Mouse (Mus musculus) forebrain, embryonic 11.5 days (tissue): ENCODE data around the gene Prkcz. TPM values are rescaled to one million over a fixed set of nuclear protein-coding genes. Genes with fewer than 3 reads are reported as not detected.
A peak's percentile ranks its signal among the peaks of the same experiment; 100 is the strongest.

Source experiments
- ATAC-seq: fragments of 200-750 bp; cut with Nextera tagmentation; replicated peaks from 2 replicates; pipeline ENCODE4 v1.8.0; 2017; ENCODE audit warnings: moderate TSS enrichment; ENCODE audit not compliant: low FRiP score
- DNase-seq: peaks from one replicate; pipeline ENCODE4 v3.0.0-alpha.2; 2017; ENCODE audit warnings: low spot score
- H3K27ac ChIP-seq: fragments of 300-500 bp; sonication (generic); 2 replicates; pipeline ENCODE4 v1.5.1; 2014; ENCODE audit warnings: low read depth, low read length
- H3K27me3 ChIP-seq: fragments of 300-500 bp; sonication (generic); 2 replicates; pipeline ENCODE4 v1.6.1; 2014; ENCODE audit warnings: mild to moderate bottlenecking, low read length, mixed read lengths; ENCODE audit not compliant: control insufficient read depth, insufficient read depth
- H3K36me3 ChIP-seq: fragments of 300-500 bp; sonication (generic); 2 replicates; pipeline ENCODE4 v1.6.1; 2014; ENCODE audit warnings: mild to moderate bottlenecking, low read length, moderate library complexity, mixed read lengths; ENCODE audit not compliant: control insufficient read depth, insufficient read depth
- H3K4me1 ChIP-seq: fragments of 300-500 bp; sonication (generic); replicated peaks from 2 replicates; pipeline ENCODE4 v1.6.1; 2014; ENCODE audit warnings: low read length, mixed read lengths; ENCODE audit not compliant: control insufficient read depth, insufficient read depth
- H3K4me2 ChIP-seq: fragments of 300-500 bp; sonication (generic); 2 replicates; pipeline ENCODE4 v1.6.1; 2014; ENCODE audit warnings: low read depth, mild to moderate bottlenecking, low read length, moderate library complexity, mixed read lengths; ENCODE audit not compliant: severe bottlenecking
- H3K4me3 ChIP-seq: fragments of 300-500 bp; sonication (generic); 2 replicates; pipeline ENCODE4 v1.5.1; 2014; ENCODE audit warnings: low read depth, low read length
- H3K9ac ChIP-seq: fragments of 300-500 bp; sonication (generic); 2 replicates; pipeline ENCODE4 v1.6.1; 2014; ENCODE audit warnings: low read length
- H3K9me3 ChIP-seq: fragments of 300-500 bp; sonication (generic); 2 replicates; pipeline ENCODE4 v1.6.1; 2016; ENCODE audit warnings: low read length, mixed read lengths; ENCODE audit not compliant: control insufficient read depth
- WGBS: fragments of 180-500 bp; shearing (Covaris S2); extraction: QIAGEN DNeasy Blood & Tissue Kit; methylation state at CpG from one replicate; pipeline ENCODE4 v1.1.7; 2014; 5-methylcytosine and 5-hydroxymethylcytosine counted together
- polyA plus RNA-seq: library from polyadenylated mRNA; unstranded; fragments of >200 nt; fragmentation: Nextera tagmentation; extraction: Ambion mirVana; gene quantifications from 2 replicates; pipeline ENCODE4 v1.2.1, GENCODE M21; 2014

Gene Prkcz
- polyA plus RNA-seq, 1 experiment from 2014 or later: 20.8 TPM

DNA sequence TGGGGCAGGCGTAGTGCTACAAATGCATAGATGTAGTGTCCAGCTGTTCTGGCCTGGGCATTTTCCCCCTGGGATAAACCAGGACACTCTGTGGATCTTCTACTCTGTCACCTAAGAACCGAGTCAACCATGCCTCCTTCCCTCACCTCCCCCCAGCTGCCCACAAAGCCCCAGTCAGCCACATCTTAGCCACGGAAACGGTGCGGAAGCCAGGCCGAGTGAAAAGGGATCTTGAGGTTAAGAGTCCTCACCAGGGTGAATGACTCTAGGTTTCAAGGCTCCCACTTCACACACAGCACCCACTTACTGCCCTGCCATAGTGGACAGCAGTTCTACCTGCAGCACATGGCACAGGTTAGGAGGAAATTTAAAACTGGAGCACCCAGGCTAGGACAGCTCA lies 7.1 kb downstream of the Prkcz start:
- Histone ChIP-seq H3K9me3 (no peaks in the 10 kb centered on the region), H3K27me3 (no peaks in the 10 kb centered on the region), H3K36me3 (no peaks in the 10 kb centered on the region), H3K4me3 (no peak overlapping the region), H3K9ac (no peak overlapping the region), H3K4me1 (no peaks in the 10 kb centered on the region), H3K27ac (no peak overlapping the region), H3K4me2 (no peak overlapping the region)
- DNase-seq (no peak), ATAC-seq (no peak)
- 86% methylated on average over 6 of the region's 6 CpGs for WGBS

- WGBS: 94% methylated on average over 3 of the region's 3 CpGs
- ATAC-seq: no peak
- Histone ChIP-seq H3K9ac (no peak overlapping the region), H3K9me3 (no peaks in the 10 kb centered on the region), H3K36me3 (no peaks in the 10 kb centered on the region), H3K4me1 (no peaks in the 10 kb centered on the region), H3K27me3 (no peaks in the 10 kb centered on the region), H3K4me2 (no peak overlapping the region), H3K27ac (no peak overlapping the region), H3K4me3 (no peak overlapping the region)
- DNase-seq: no peak
Measured at GRCm38 (mm10) chr4:155352581-155352980, 8.6 kb downstream of the Prkcz start.

- DNase-seq: no peak
- 92% methylated on average over 12 of the region's 12 CpGs for WGBS
- ATAC-seq: no peak
- Histone ChIP-seq H3K9me3 (no peaks in the 10 kb centered on the region), H3K4me1 (peaks cover 11% of the 10 kb centered on the region), H3K4me2 (no peak overlapping the region), H3K9ac (no peak overlapping the region), H3K36me3 (no peaks in the 10 kb centered on the region), H3K27me3 (peaks cover 5% of the 10 kb centered on the region; the same call in 1 of the 2 replicates), H3K4me3 (no peak overlapping the region), H3K27ac (no peak overlapping the region)
Measured at GRCm38 (mm10) chr4:155346350-155346749, 14.8 kb downstream of the Prkcz start.

- WGBS: 4% methylated on average over 16 of the region's 16 CpGs
Measured at GRCm38 (mm10) chr4:155345608-155345953, 15.6 kb downstream of the Prkcz start.

GRCm38 (mm10) chr4:155344716-155345607 lies 16.2 kb downstream of the Prkcz start:
- peak overlapping the region; percentile 95 for H3K4me2 ChIP-seq
- no peaks in the 10 kb centered on the region for H3K36me3 ChIP-seq
- WGBS: 6% methylated on average over 47 of the region's 47 CpGs
- ATAC-seq (peak; percentile 78), DNase-seq (peak; percentile 67)
- H3K27me3 ChIP-seq: peaks cover 5% of the 10 kb centered on the region; the same call in 1 of the 2 replicates
- H3K9ac ChIP-seq: peak overlapping the region; percentile 73
- no peaks in the 10 kb centered on the region for H3K9me3 ChIP-seq
- peak overlapping the region; percentile 54 for H3K4me3 ChIP-seq
- H3K4me1 ChIP-seq: peaks cover 11% of the 10 kb centered on the region
- peak overlapping the region; percentile 57 for H3K27ac ChIP-seq

More at GRCm38 (mm10) chr4:155345608-155345953, 15.6 kb downstream of the Prkcz start:
- H3K36me3 ChIP-seq: no peaks in the 10 kb centered on the region
- H3K9ac ChIP-seq: peak overlapping the region; percentile 73
- peak overlapping the region; percentile 95 for H3K4me2 ChIP-seq
- DNase-seq (peak; percentile 80), ATAC-seq (peak; percentile 92)
- H3K4me1 ChIP-seq: peaks cover 11% of the 10 kb centered on the region
- peaks cover 5% of the 10 kb centered on the region; the same call in 1 of the 2 replicates for H3K27me3 ChIP-seq
- H3K4me3 ChIP-seq: peak overlapping the region; percentile 54
- no peaks in the 10 kb centered on the region for H3K9me3 ChIP-seq
- peak overlapping the region; percentile 57 for H3K27ac ChIP-seq

DNA sequence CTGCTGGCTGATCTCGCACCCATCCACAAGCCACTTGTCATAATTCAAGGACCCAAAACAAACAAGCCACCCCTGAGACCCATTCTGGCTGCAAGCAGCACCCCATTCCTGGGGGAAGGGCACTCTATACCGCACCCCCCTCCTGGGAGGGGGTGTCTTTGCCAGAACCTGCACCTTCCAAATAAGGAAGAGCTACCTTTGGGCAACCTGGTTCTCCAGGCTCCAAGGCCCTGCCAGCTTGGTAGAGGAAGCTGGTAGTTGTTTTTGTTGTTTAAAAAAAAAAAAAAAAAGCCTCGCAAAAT lies 16.9 kb downstream of the Prkcz start:
- H3K27ac ChIP-seq: no peak overlapping the region
- 44% methylated on average over 3 of the region's 3 CpGs for WGBS
- ATAC-seq (no peak), DNase-seq (no peak)
- H3K27me3 ChIP-seq: peaks cover 5% of the 10 kb centered on the region; the same call in 1 of the 2 replicates
- peak overlapping the region; percentile 73 for H3K9ac ChIP-seq
- no peaks in the 10 kb centered on the region for H3K36me3 ChIP-seq
- H3K4me2 ChIP-seq: peak overlapping the region; percentile 95
- peak overlapping the region; percentile 54 for H3K4me3 ChIP-seq
- H3K9me3 ChIP-seq: no peaks in the 10 kb centered on the region
- H3K4me1 ChIP-seq: peaks cover 11% of the 10 kb centered on the region

DNA sequence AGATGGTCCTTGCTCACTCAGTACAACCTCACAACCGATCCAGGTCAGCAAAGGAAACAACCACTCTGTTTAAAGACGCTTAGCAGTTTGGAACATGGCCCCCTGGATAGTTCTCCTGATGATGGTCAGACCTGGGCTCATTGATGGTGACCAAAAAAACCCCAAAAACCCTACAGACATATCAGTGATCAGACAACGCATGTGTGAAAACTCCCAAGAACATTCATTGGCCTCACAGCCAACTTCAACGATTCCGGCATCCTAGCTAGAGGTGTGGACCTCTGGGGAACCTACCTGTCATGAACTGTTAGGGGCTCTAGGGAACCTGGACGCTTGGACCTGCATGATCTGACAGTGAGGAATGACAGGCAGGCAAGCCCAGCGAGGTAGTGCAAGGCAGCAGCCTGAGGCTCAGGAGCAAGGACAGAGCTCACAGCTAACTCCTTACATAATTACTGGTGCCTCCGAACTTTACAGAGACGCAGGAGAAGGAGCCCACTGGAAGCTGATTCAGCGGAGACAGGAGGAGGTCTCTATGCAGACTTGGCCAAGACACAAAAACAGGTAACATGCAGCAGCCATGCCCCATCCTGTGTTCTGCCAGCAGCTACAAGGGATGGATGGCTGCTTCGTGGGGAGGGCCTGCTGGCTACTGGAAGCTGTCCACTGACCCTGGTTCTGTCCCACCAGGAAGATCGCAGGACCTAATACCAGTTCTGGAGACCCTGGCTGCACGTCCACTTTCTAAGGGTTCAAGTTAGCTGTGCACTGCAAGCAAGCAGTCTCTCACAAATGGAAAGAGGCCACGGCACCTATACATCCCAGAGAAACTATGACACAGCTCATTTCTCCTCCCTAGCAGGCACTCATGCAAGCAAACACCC lies 17.5 kb downstream of the Prkcz start:
- Histone ChIP-seq H3K4me1 (peaks cover 11% of the 10 kb centered on the region), H3K27ac (no peak overlapping the region), H3K9ac (peak overlapping the region; percentile 73; the same call in 1 of the 2 replicates), H3K9me3 (no peaks in the 10 kb centered on the region), H3K4me2 (peak overlapping the region; percentile 95; the same call in 1 of the 2 replicates), H3K4me3 (0 out of 2 replicates have a peak overlapping the region, but pooled peaks have one; percentile 54), H3K36me3 (no peaks in the 10 kb centered on the region), H3K27me3 (peaks cover 5% of the 10 kb centered on the region; the same call in 1 of the 2 replicates)
- ATAC-seq: no peak
- DNase-seq: no peak
- WGBS: 86% methylated on average over 14 of the region's 14 CpGs

GRCm38 (mm10) chr4:155336284-155337050 lies 24.7 kb downstream of the Prkcz start:
- H3K9ac ChIP-seq: no peak overlapping the region
- WGBS: 90% methylated on average over 12 of the region's 12 CpGs
- no peaks in the 10 kb centered on the region for H3K36me3 ChIP-seq
- H3K27ac ChIP-seq: no peak overlapping the region
- H3K4me2 ChIP-seq: no peak overlapping the region
- DNase-seq (no peak), ATAC-seq (no peak)
- H3K9me3 ChIP-seq: no peaks in the 10 kb centered on the region
- H3K27me3 ChIP-seq: no peaks in the 10 kb centered on the region
- H3K4me1 ChIP-seq: no peaks in the 10 kb centered on the region
- H3K4me3 ChIP-seq: no peak overlapping the region
